Mouse (Mus musculus) G1E-ER4 (cell line): Measurements from ENCODE around the gene Szrd1. TPM values are rescaled to one million over a fixed set of nuclear protein-coding genes. Genes with fewer than 3 reads are reported as not detected.

ENCODE experiments used
- GATA1 ChIP-seq: IDR thresholded peaks from one replicate; pipeline ENCODE4 v1.8.0; 2012; ENCODE audit warnings: low read length, inconsistent platforms
- polyA plus RNA-seq: library from polyadenylated mRNA; stranded (reverse); fragments of >175 nt; gene quantifications from 2 replicates; pipeline ENCODE4 v1.2.3, GENCODE M21; 2012

Gene Szrd1
- polyA plus RNA-seq, 1 experiment: 134 TPM

GRCm38 (mm10) chr4:141088714-141089113, 50.9 kb downstream of the Szrd1 start:
- no peak for TF ChIP-seq GATA1

DNA sequence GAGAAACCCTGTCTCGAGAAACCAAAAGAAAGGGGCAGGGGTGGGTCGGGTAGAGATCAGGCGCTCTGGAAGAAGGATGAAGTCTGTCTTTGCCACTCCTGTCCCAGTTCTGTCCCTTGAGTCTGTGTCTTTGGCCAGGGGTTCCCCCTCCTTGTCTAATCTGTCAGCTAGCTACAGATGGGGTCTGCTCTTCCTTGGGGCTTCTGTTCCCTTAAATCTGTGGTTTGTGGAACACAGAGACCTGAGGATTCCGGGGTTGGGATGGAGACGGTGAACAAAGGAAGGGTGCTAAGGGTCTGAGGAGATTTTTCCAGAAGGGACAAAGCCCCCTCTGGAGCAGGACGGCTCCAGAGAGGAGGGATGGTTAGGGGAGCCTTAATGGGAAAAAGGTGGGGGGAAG, 51.5 kb downstream of the Szrd1 start, which contains the start of gene Spata21:
Spata21 (plus strand) TSS at position 301 of the 400 bp plus-strand sequence.
- TF ChIP-seq GATA1: no peak

- TF ChIP-seq GATA1: no peak
Observed at GRCm38 (mm10) chr4:141086862-141087261, 52.7 kb downstream of the Szrd1 start.

DNA sequence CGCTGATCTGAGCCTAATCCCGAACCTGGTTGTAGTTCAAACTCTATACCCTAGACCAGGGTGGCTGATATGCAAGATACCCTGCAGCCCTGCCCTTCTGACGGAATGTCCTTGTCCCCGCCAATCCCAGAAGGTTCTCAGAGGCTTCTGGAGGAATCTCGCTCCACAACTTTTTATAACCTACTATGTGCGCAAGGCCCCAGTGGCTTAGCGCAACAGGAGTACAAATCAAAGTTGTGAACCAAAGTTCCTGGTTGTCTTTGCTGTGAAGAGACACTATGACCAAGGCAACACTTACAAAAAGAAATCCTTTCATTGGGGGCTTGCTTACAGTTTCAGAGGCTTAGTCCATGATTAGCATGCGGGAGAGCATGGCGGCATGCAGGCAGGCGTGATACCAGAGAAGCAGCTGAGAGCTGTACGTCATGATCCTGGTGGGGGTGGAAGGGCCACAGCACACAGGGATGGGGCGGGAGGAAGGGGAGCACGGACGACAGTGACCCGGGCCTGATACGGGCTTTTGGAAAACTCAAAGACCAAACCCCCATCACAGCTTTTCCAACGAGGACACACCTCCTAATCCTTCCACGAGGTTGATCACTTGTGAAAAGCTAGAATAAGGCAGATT, 61.0 kb downstream of the Szrd1 start:
- TF ChIP-seq GATA1: no peak

DNA sequence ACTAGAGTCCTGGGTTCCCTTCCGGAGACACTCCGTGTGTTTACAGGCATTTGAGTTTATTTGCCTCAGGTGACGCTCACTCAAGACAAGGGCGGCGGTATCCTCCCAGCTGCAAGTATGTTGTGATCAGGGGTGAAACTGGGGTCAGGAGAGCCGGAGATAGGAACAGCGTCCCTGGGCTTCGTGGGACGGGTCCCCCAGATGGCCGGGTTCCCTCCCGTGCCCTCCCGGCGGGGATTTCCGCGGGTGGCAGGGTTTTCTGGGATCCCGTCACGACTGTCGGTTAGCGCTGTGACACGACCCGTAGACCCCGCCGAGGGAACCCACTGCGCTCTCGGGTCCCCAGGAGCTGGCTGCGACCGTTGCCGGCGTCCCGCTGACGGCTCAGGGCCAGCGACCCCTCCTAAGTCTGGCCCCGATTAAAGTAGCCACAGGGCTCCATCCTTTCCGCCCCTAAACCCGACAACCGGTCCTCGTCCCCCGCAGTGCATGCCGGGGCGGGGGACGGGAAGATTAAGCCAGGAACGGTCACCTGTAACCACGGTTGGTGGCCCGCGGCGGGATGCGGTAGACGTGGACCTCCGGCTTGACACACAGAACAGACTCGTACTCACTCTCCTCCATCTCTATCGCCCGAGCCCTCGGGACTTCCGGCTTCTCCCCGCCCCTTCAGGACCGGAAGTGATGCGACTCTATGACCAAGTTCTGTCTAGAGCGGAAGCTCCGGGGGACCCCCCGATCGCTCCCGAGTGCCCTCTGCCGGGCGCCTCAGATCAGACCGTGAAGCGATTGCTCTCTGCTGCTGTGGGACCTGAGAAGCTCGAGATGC, 61.7 kb downstream of the Szrd1 start, which contains the start of gene Necap2:
Necap2 (minus strand) TSS at position 677 of the 829 bp plus-strand sequence.
- TF ChIP-seq GATA1: no peak

GRCm38 (mm10) chr4:141076761-141077506, 62.6 kb downstream of the Szrd1 start:
- no peak for TF ChIP-seq GATA1

- no peak for TF ChIP-seq GATA1
Observed at GRCm38 (mm10) chr4:141074109-141074508, 65.5 kb downstream of the Szrd1 start.

- no peak for TF ChIP-seq GATA1
Observed at GRCm38 (mm10) chr4:141073661-141074060, 65.9 kb downstream of the Szrd1 start.

DNA sequence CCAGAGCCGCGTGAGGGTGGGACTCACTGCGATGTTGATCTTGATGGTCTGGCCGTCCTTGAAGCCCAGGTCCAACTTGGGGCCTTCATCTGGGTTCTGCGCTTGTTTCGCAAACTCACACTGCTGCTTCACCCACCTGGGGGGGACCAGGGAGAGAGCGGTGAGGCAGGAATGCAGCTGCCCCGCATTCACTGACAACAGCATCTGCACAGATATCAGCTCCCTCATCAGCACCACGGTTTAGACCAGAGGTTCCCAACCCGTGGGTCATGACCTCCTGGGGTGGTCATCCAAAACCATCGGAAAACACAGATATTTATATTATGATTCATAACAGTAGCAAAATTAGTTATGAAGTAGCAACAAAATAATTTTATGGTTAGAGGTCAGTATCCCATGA, 67.1 kb downstream of the Szrd1 start:
- no peak for TF ChIP-seq GATA1

GRCm38 (mm10) chr4:141069731-141070130, 69.8 kb downstream of the Szrd1 start:
- TF ChIP-seq GATA1: no peak

GRCm38 (mm10) chr4:141068655-141069054, 70.9 kb downstream of the Szrd1 start:
- peak; percentile 39 for TF ChIP-seq GATA1

GRCm38 (mm10) chr4:141067516-141068046, 72.0 kb downstream of the Szrd1 start:
- no peak for TF ChIP-seq GATA1

DNA sequence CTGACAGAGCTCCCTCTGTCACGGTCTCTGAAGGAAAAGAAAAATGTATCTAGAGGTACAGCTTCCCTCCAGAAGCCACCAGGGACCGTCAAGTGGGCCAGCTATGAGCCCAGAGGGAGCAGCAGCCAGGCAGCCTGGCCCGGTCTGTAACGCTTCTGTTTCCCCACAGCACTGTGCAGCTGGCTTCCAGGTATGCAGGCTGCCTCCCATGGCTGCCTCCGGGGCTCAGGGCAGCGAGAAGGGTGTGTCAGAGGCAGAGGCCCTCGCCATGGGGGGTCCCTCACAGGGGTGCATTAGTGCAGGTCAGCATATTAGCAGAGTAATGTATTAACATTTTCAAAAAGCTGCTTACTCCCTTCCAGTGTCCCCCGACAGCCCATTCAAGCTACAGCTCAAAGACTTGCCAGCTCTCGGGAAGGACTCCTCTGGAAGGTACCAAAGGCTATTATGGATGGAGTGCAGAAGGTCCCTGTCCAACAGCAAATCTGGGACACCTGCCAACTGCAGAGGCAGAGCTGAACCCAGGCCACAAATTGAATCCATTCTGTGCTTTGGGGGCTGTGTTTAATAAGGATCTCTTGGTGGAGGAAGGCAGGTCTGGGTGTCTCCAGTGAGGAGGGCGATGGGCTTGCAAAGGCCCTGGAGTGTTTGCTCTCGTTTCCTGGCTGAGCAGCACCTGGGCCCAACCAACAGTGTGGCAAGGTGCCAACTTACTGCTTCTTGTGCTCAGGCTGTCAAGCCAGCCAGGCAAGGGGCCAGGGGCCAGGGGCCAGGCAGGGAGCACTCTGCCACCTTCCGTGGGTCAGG, 72.7 kb downstream of the Szrd1 start:
- TF ChIP-seq GATA1: no peak

- TF ChIP-seq GATA1: no peak
Observed at GRCm38 (mm10) chr4:141065123-141065522, 74.5 kb downstream of the Szrd1 start.

DNA sequence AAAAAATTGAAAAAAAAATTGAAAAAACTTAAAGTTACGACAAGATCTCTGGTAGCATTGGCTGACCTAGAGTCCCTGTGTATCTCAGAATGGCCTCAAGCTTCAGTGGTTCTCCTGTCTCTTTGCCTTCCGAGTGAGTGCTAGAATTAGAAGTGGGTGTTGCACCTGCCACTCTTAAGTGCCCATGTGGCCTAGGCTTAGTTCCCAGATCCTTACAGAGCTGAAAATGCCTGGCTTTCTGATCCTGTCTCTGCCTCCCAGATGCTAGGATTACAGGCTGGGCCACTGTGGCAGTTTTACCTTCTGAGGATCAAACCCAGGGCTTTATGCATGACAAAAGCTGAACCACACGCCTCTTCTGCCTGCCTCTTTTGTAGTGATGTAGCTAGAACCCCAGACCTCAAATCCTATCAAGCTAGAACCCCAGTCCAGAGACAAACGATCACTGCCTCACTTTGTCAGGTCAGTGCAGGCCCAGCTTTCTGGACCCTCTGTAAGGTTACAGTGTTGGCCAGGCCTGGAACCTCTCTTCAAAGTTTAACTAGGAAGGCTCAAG, 75.4 kb downstream of the Szrd1 start:
- TF ChIP-seq GATA1: no peak

Other genes starting within 250 kb of the Szrd1 start
- not detected in 2 replicates for gene Padi2, start 233.4 kb downstream of the Szrd1 start, polyA plus RNA-seq
- gene Sdhb, start 178.6 kb downstream of the Szrd1 start, polyA plus RNA-seq: 113 and 184 TPM in 2 replicates
- 94.6 and 123 TPM in 2 replicates for gene Atp13a2, start 152.9 kb downstream of the Szrd1 start, polyA plus RNA-seq
- gene Mfap2, start 129.4 kb downstream of the Szrd1 start, polyA plus RNA-seq: not detected in 2 replicates
- gene Crocc, start 79.2 kb downstream of the Szrd1 start, polyA plus RNA-seq: 1.6 and 2.6 TPM in 2 replicates
- gene Necap2, start 61.4 kb downstream of the Szrd1 start, polyA plus RNA-seq: 130 and 158 TPM in 2 replicates
- gene Spata21, start 51.4 kb downstream of the Szrd1 start, polyA plus RNA-seq: not detected in 2 replicates
- gene Fbxo42, start 8.1 kb upstream of the Szrd1 start, polyA plus RNA-seq: 14.9 and 15.3 TPM in 2 replicates
- gene Rsg1, start 74.2 kb upstream of the Szrd1 start, polyA plus RNA-seq: 0.76 and 0.92 TPM in 2 replicates
- not detected in 2 replicates for gene Arhgef19, start 99.7 kb upstream of the Szrd1 start, polyA plus RNA-seq
- 0.02 TPM in 1 of 2 replicates, not detected in the other for gene Epha2, start 161.5 kb upstream of the Szrd1 start, polyA plus RNA-seq
- gene Fam131c, start 228.4 kb upstream of the Szrd1 start, polyA plus RNA-seq: not detected in 2 replicates